Mouse (Mus musculus): ENCODE data around the gene Zfp993. TPM values are rescaled to one million over a fixed set of nuclear protein-coding genes. Genes with fewer than 3 reads are reported as not detected.
"Not testable (repeated sequence)": the region's sequence is repeated elsewhere in the genome, so short reads cannot be mapped to it uniquely, and the experiment has no call there.

Gene Zfp993
- total RNA-seq (2021): 3.3 and 5.2 TPM in 2 replicates
- long read RNA-seq, experiment 1, partial matches to known transcripts: 0 of 5 reads
- long read RNA-seq, experiment 1, other reads (novel, unspliced or antisense): 5 of 5 reads
- long read RNA-seq, experiment 2, partial matches to known transcripts: 0 of 4 reads
- long read RNA-seq, experiment 2, other reads (novel, unspliced or antisense): 4 of 4 reads

DNA sequence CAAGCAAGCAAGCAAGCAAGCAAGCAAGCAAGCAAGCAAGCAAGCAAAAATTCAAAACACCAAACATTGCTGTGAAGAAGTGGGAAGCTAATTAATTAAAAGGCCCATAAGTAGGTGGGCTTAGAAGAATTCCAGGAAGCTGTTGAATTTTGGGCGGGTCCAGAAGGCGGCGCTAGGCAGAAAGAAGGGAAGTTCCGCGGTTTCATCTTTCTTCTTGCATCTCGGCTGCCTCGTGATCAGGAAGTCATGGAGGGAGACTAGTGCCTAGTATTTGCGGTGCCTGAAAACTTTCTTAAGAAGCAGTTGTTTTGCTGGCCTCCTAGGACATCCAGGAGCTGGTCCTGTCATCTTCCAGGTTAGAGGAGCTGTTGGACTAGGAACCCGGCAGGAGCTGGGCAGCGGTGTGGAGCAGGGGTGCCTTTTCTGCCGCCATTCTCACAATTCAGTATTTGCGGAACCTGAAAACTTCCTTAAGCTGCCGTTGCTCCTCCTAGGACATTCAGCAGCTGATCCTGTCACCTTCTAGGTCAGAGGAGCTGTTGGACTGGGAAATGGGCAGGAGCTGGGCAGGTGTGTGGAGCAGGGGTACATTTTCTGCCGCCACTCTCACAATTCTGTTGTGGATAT, at the start of gene Zfp993:
Gene Zfp993, plus strand, starts transcription at position 188 of the 627 bp plus-strand sequence.
- DNase-seq: not testable (repeated sequence)

- DNase-seq: not testable (repeated sequence)
These were observed 30.6 kb upstream of the Zfp993 start for GRCm38 (mm10) chr4:146579905-146580873.

DNA sequence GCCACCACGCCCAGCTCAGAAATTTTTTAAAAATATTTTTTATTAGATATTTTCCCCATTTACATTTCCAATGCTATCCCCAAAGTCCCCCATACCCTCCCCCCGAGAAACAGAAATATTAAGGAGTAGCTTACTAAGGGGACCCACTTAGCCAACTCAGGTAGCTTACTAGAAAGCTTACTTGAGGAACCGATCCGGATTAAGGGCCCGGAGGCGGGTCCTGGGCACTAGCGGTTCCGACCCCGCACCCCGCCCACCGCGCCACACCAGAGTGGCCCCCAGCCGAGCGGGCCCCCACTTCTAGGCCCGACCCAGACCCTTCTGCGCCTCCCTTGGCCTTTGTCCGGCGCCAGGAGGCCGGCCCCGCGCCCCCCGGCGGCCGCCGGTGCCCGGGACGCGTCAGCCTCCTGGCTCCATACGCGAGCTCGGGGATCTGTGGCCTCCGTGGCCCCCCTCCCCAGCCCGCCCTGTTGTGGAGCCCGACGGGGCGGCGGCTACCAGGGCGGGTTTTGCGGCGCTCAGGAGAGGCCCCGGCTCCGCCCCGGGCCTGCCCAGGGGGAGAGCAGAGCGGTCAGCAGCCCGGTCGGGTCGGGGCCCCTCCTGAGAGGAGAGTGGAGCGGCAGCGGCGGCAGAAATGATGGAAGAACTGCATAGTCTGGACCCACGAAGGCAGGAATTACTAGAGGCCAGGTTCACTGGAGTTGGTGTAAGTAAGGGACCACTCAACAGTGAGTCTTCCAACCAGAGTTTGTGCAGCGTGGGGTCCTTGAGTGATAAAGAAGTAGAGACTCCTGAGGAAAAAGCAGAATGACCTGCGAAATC, 7.0 kb upstream of the Zfp993 start:
- DNase-seq: peak; percentile 9

DNA sequence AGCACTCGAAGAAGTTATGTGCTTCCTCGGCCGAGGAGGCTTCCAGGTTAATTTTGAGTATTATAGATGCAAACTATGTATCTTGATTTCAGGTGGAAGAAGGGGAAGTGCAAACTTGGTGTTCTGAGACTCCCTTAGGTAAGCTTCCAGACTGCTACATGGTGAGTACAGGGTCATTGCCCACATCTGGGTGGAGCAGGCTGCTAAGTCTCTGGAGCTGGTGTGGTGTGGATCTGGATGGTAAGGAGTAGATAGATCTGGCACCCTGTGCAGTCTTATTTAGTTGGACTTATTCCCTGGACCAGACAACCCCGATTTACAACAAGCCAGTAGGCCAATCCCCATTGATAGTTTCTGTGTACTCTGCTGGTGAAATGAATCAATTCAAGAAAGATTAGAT, 33.6 kb downstream of the Zfp993 start:
- not testable (repeated sequence) for DNase-seq

DNA sequence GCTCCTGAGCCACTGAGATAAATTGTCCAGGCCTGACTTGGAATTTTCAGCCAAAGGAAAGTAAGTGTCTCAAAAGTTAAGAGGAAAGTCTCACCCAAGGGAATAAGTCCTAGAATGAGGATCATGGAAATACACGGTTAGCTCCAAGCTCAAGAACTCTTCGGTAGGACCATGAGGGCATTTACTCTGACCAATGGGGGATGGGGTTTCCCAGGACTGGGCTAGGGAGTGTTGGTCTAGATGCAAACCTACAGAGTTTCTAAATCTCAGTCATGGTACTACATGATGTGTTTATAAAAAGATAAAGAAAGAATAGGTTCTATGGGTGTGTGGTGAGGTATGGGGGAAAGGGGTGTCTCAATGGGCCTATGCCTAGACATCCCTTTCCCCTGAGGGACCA, 38.9 kb downstream of the Zfp993 start:
- not testable (repeated sequence) for DNase-seq

GRCm38 (mm10) chr4:146650115-146650514, 39.4 kb downstream of the Zfp993 start:
- not testable (repeated sequence) for DNase-seq

GRCm38 (mm10) chr4:146650639-146651038, 39.9 kb downstream of the Zfp993 start:
- DNase-seq: not testable (repeated sequence)

Other genes with a start within 250 kb of the Zfp993 start
- 4.6 and 5.7 TPM in 2 replicates for gene Zfp992, start 161.9 kb upstream of the Zfp993 start, total RNA-seq (2021)
- gene Zfp981, start 108.9 kb upstream of the Zfp993 start, total RNA-seq (2021): 0.64 and 0.93 TPM in 2 replicates